ENCODE assay signal across 8 mouse cellular contexts in genomic region chrX:44789761-44790411, GRCm38 (mm10). TPM values are rescaled to one million over a fixed set of nuclear protein-coding genes. Genes with fewer than 3 reads are reported as not detected.
DNase-seq lines count a peak whose midpoint lies in the region; ATAC-seq lines count a peak whose summit lies in the region.

Gene Dcaf12l1, minus strand, starts transcription at chrX:44790197.

- no peaks in the 10 kb centered on the region; the same call in 1 of the 2 replicates for H3K4me1 ChIP-seq in hindbrain, embryonic 16.5 days (ENCODE audit: control insufficient read depth, insufficient read depth, low read depth, low read length)

- no peaks in the 10 kb centered on the region for H3K27me3 ChIP-seq in hindbrain, embryonic 16.5 days (replicated peaks; ENCODE audit: control insufficient read depth, insufficient read depth, low read length)

- peak within 1 kb of the TSS; percentile 67 for H3K4me2 ChIP-seq in hindbrain, embryonic 16.5 days (ENCODE audit: low read length)

- H3K9ac ChIP-seq in hindbrain, embryonic 16.5 days (ENCODE audit: low read depth, low read length), result peak within 1 kb of the TSS; percentile 78

- H3K9me3 ChIP-seq in hindbrain, embryonic 16.5 days (ENCODE audit: control insufficient read depth, low read length), result peaks cover 2% of the 10 kb centered on the region; the same call in 1 of the 2 replicates

- peak; percentile 90 for DNase-seq in ZHBTc4 (ENCODE audit: low read depth, low spot score)
- DNase-seq in cerebellum, postnatal 14 days, result peak; percentile 86 to 88
- peak; percentile 37 to 42 for DNase-seq in frontal cortex, postnatal 25 days (ENCODE audit: low spot score in 2 of 2)
- peak; percentile 57 to 63 for DNase-seq in left cerebral cortex, adult 18-20 months (ENCODE audit: low spot score in 2 of 2)
- peak; percentile 17 for DNase-seq in lung, postnatal 14 days
- DNase-seq in right cerebral cortex, adult 2 months (ENCODE audit: low spot score in 2 of 2), result peak; percentile 63 to 70
- DNase-seq in B cell, adult 2 months, result no peak

- no peaks in the 10 kb centered on the region for H3K36me3 ChIP-seq in hindbrain, embryonic 16.5 days (ENCODE audit: control insufficient read depth, insufficient read depth, low read length)

- ATAC-seq in hindbrain, embryonic 16.5 days, result peak; percentile 96

- peak within 1 kb of the TSS; percentile 29; the same call in 1 of the 2 replicates for H3K27ac ChIP-seq in hindbrain, embryonic 16.5 days (ENCODE audit: low read depth, low read length)

- WGBS in hindbrain, embryonic 16.5 days, result 21% methylated on average over 47 of the region's 47 CpGs

- peak within 1 kb of the TSS; percentile 57 for H3K4me3 ChIP-seq in hindbrain, embryonic 16.5 days (ENCODE audit: low read length)

RNA-seq across cellular contexts. Expression of gene Dcaf12l1, which starts in this region (rescaled TPM):
- polyA plus RNA-seq in hindbrain, embryonic 16.5 days (2015; fragmentation: Nextera tagmentation; extraction: Ambion mirVana), result 15.4 and 16.8 TPM in 2 replicates
- total RNA-seq in left cerebral cortex, adult 18-20 months (2021), result 10 to 100 TPM; 40.6 to 46.6 TPM

Comparison
In these comparisons a context has a peak if more than half of its experiments do, and no peak if none do; other contexts are left out.
1. DNase-seq: peak in ZHBTc4 (single experiment), cerebellum, postnatal 14 days (2 of 2), frontal cortex, postnatal 25 days (2 of 2), left cerebral cortex, adult 18-20 months (2 of 2), lung, postnatal 14 days (single experiment) and right cerebral cortex, adult 2 months (2 of 2); none in B cell, adult 2 months (0 of 2).